Mouse (Mus musculus) T-cell, adult 2 months (primary cell): Measurements from ENCODE around the gene Lpcat3.
"Not testable (repeated sequence)": the region's sequence is repeated elsewhere in the genome, so short reads cannot be mapped to it uniquely, and the experiment has no call there.

Experiments used
- DNase-seq: peaks from one replicate; pipeline ENCODE4 v3.0.0; 2022; ENCODE audit warnings: low spot score

The Lpcat3 gene

DNA sequence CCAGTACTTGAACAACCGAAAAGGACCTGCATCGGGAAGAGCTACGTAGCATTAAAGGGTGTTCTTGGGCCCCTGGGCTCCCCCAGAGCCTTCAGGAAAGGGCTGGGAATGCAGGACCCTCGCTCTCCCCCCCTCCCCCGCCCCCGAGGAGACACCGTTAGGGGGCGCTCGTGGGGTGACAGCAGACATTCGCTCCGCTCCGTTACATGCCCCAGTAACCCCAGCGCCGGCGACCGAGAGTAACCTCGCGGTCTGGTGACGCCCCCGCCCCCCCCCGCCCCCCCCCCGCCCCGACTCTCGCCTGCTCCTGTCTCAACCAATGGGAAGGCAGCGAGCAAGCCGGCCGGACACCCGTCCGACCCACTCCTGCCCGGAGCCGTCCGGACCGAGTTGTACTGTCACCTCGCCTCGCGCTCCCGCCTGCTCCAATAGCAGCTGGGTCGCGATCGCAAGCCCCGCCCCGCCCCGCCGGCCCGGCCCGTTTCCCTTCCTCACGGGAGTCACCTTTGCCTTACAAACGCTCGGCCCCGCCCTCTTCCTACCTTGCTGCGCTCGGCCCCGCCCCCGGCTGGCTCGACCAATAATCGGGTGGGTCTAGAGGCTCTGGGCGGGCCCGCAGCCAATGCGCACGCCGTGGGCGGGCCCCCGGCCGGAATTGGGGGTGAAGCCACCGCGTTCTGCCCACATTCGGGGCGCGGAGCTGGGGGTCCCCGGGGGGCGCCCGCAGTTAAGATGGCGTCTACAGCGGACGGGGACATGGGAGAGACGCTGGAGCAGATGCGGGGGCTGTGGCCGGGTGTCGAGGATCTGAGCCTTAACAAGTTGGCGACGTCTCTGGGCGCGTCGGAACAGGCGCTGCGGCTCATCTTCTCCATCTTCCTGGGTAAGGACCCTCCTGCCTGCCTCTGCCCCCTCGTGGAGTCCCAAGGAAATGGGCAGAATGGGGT, at the start of gene Lpcat3:
Lpcat3 (plus strand) TSS at position 551 of the 947 bp plus-strand sequence.
- DNase-seq: peak; percentile 99

GRCm38 (mm10) chr6:124625612-124626011, 37.2 kb upstream of the Lpcat3 start:
- no peak for DNase-seq

- DNase-seq: not testable (repeated sequence)
These were observed 36.6 kb upstream of the Lpcat3 start for GRCm38 (mm10) chr6:124626184-124626583.

DNA sequence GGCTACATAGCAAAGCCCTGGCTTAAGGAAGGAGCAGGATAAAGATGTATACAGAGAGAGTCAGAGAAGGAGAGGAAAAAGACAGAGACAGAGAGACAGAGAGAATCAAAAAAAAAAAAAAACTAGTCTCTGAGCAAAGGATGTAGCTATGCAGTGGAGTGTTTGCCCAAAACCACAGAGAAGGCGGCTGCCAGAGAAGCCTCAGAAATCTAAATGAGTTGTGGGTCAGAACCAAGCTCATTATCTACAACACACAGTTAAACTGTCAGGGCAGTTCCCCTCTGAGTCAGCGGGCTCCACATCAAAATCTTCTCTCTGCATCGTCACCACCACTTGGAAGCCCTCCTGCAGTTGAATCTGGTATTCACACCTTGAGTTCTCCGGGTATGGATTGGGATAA, 32.1 kb upstream of the Lpcat3 start:
- DNase-seq: no peak

DNA sequence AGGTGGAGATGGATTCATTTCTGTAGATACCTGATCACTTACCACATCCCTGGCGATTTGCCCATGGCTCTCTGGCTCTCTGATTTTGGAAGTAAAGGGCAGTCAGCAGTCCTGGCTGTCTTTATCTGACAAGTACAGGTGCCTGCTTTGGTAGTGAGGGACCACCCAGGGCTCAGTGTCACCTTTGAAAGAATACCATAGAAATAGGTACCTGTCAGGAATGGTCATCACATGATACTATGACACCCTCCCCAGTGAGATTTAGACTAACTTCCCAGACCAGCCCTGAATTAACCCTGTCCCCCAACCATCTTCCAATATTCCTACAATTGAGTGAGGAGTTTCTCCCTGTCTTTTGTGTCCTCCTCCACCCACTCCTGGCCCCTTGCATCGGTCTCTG, 26.8 kb upstream of the Lpcat3 start, which contains the start of gene C1s2:
C1s2 (minus strand) TSS at position 101 of the 400 bp plus-strand sequence.
- not testable (repeated sequence) for DNase-seq

- DNase-seq: not testable (repeated sequence)
These were observed 25.9 kb upstream of the Lpcat3 start for GRCm38 (mm10) chr6:124636858-124637460.

- no peak for DNase-seq
These were observed 22.8 kb upstream of the Lpcat3 start for GRCm38 (mm10) chr6:124640041-124640440.

DNA sequence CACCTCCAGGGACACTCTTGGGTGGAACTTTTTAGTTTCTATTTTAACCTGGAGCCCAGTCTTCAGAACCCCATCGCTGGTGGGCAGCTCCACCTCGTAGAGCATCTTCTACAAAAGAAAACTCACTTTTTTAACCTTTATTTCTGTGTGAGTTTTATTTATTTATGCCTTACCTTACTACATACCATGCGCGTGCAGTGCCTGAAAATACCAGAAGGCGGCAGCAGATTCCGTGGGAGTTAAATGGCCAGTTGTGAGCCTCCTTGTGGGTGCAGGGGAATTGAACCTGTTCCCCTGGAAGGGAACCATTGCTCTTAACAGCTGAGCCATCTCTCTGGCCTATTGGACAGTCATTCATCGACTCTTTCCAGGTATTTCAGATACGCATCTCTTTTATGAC, 21.8 kb upstream of the Lpcat3 start:
- peak; percentile 68 for DNase-seq

DNA sequence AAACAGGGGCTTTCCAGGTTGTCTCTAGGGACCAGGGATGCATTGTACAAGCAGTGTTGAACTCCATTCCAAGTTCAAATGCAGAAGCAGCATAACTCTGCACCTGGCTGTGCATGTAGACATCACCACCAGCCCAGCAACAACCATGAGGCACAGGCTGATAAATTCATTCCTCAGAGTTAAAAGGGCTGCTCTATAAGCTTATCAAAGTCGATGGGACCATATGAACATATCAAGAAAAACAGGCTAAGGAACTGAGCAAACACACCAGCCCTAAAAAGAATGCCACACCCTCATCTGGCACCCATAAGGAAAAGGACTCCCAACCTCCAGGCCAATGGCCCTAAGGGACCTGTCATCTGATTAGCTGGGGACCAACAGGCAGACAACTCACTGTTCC, 16.4 kb upstream of the Lpcat3 start:
- DNase-seq: no peak

DNA sequence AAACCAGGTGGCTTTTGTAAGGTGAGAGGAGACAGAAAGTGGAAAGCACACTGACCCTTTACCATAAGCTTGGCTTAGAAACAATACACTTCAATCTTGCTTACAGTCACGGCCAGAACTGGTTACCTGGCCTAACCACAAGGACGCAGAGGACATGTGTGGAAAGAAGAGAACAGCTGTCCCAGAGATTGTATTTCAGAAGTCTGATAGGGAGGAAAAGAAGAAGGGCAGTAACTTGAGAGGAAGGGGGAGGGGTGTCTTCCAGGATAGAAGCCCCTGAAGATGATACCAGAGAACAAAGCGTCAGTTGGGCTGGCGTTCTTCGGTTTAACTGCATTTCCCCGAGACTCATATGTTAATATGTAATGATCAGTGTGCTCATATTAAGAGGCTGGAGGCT, 6.9 kb upstream of the Lpcat3 start:
- no peak for DNase-seq

GRCm38 (mm10) chr6:124658067-124658466, 4.8 kb upstream of the Lpcat3 start:
- DNase-seq: no peak

GRCm38 (mm10) chr6:124661156-124661806, 1.5 kb upstream of the Lpcat3 start:
- no peak for DNase-seq

DNA sequence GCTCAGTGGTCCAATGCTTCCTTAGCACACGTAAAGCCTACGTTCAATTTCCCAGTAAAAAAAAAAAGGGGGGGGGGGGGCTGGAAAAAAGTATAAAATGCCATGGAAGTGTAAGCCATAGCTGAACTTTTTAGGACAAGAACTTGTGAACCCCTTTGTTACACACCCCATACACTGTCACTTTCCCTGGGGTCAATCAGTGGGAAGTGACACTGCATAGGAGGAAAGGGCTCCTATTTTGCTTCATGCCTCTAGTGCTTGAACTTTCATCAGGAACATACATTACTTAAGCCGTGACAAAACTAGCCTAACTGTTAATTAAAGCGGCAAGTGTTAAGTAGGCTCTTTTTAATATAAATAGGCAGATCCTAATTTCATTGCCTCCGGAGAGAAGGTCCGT, 832 bp upstream of the Lpcat3 start:
- no peak for DNase-seq

GRCm38 (mm10) chr6:124663424-124663795, 583 bp downstream of the Lpcat3 start:
- no peak for DNase-seq

DNA sequence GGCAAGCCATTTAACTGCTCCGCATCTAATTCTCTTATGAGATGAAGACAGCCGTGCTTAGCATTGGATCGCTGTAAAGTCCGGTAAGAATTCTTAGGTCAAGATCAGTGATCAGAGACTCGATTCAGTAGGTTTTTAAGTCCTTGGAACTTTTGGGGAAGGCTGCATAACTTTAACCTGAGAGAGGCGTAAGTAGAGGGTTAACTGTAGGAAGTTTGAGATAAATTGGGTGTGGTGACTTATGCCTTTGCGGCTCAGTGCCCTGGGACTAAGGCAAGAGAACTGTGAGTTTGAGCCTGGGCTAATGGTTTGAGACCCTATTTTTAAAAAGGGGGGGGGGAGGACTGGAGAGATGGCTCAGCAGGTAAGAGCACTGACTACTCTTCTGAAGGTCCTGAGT, 1.4 kb downstream of the Lpcat3 start:
- DNase-seq: no peak

DNA sequence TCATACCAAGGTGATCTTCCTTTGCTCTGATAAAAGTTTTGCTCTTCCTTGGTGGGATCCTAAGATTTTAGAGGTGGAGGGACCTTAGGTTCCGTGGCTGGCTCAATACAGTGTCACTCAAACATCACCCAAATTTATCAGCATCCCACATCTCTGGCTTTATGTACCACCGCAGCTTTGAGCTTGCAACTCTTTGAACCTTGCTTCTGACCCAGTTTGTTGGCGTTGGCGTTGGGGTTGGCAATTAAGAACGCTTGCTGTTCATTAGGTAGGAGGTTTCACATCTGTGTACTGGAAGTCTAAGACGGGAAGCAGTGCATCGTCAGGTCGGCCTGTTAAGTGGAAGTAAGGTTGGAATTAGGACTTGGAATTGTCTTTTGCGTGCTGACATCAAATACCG, 2.2 kb downstream of the Lpcat3 start:
- DNase-seq: peak; percentile 36

DNA sequence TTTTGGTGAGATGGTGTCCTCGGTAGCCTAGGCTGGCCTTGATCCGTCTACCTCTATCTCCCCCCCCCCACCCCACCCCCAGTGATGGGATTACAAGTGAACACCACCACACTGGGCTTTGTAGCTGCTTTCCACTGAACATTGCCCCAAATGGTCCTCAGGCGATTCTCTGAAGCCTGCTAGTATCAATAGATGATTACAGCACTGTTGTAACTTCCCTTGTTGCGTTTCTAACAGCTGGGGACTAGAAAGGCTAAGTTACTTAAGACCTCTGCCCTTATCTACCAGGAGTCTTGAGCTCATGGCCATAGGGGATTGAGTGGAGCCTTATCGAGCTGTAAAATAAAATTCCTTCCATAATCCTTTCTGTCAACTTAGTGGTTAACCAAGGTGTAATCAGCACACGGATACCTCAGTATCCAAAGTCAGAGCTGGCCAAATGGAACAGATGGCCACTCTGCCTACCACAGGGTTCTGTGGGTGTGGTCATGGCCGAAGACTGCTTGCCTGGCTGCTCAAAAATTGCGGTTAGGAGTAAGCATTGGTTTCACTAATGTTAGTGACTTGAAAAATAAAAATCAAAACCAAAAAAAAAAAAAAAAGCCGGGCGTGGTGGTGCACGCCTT, 6.5 kb downstream of the Lpcat3 start:
- no peak for DNase-seq

DNA sequence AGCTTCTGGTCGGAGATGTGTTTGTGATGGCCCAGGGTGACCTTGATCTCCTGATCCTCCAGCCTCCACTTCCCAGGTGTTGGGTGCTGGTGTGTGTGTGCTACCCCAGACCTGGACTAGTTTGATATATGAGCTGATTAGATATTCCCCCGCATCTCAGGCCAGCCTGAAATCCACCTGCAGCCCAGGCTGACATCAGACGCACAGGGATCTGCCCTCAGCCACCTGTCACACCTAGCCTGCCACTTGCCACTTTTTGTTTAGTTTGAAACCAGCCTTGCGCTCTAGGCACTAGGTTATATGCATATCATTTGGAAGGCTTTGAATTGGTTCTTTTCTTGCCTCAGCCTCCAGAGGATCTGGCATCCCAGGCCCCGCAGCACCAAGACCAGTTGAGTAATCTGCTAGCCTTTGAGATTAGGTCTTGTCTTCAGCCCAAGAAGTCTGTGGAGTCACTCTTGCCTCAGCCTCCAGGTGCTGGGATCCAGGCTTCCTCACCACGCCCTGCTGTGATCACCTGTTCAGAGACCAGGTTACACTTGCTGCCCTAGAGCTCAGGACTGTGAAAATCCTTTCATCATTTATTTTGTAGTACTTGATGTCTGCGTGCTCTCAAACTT, 7.6 kb downstream of the Lpcat3 start:
- DNase-seq: no peak

DNA sequence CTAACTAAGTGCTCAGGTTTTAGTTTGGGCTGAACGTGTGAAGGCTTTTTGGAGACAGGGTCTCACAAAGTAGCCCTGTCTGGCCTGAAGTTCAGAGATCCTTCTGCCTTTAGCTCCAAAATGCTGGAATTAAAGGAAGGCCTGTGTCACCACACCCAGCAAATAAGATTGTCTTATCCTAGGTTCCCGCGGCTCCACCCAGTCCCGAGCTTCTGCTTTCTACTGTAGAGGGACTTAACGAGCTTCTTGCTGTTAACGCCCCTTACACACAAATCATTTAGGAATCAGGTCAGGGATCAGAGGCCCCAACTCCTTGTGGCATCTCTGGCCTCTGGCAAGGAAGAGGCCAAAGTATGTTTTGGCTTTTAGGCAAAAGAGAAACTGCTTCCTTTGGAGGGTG, 9.3 kb downstream of the Lpcat3 start:
- no peak for DNase-seq

GRCm38 (mm10) chr6:124673619-124674018, 10.8 kb downstream of the Lpcat3 start:
- DNase-seq: no peak

DNA sequence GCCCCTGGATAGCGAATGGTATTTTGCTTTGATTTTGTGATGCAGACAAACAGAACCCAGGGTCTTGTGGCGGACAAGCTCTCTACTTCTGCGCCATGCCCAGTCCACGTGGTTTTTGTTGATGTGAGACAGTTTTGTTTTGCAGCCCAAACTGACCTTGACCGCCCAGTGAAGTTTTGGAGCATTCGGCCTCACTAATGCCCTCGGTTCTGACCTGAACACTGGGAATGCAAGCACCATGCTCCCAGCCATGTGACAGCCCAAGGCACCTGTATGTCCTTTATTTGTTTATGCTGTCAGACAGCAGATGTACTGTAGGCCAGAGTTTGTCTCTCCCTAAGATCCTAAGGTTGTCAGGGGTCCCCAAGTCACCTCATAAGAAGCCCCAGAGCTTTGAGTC, 11.8 kb downstream of the Lpcat3 start:
- no peak for DNase-seq

- DNase-seq: no peak
These were observed 13.3 kb downstream of the Lpcat3 start for GRCm38 (mm10) chr6:124676171-124676570.
